Mouse (Mus musculus) neural tube, embryonic 13.5 days (tissue): ENCODE results near the gene Tuba3a. TPM values are rescaled to one million over a fixed set of nuclear protein-coding genes. Genes with fewer than 3 reads are reported as not detected.

Experiments
- ATAC-seq: fragments of 200-750 bp; cut with Nextera tagmentation; 2 replicates; pipeline ENCODE4 v1.8.0; 2017; ENCODE audit warnings: low read depth, mild to moderate bottlenecking, moderate TSS enrichment, moderate library complexity
- H3K27ac ChIP-seq: fragments of 300-500 bp; sonication (generic); replicated peaks from 2 replicates; pipeline ENCODE4 v1.5.1; 2015; ENCODE audit warnings: moderate library complexity, mild to moderate bottlenecking, inconsistent platforms
- H3K27me3 ChIP-seq: fragments of 300-500 bp; sonication (generic); 2 replicates; pipeline ENCODE4 v1.6.1; 2015; ENCODE audit warnings: mild to moderate bottlenecking, inconsistent platforms
- H3K36me3 ChIP-seq: fragments of 300-500 bp; sonication (generic); 2 replicates; pipeline ENCODE4 v1.6.1; 2015; ENCODE audit warnings: mild to moderate bottlenecking, inconsistent platforms
- H3K4me1 ChIP-seq: fragments of 300-500 bp; sonication (generic); replicated peaks from 2 replicates; pipeline ENCODE4 v1.6.1; 2015; ENCODE audit warnings: inconsistent platforms
- H3K4me2 ChIP-seq: fragments of 300-500 bp; sonication (generic); 2 replicates; pipeline ENCODE4 v1.6.1; 2015; ENCODE audit warnings: inconsistent platforms, mild to moderate bottlenecking, moderate library complexity
- H3K4me3 ChIP-seq: fragments of 300-500 bp; sonication (generic); 2 replicates; pipeline ENCODE4 v1.5.1; 2015; ENCODE audit warnings: mild to moderate bottlenecking, inconsistent platforms
- H3K9ac ChIP-seq: fragments of 300-500 bp; sonication (generic); 2 replicates; pipeline ENCODE4 v1.6.1; 2015; ENCODE audit warnings: moderate library complexity, mild to moderate bottlenecking, inconsistent platforms
- H3K9me3 ChIP-seq: fragments of 300-500 bp; sonication (generic); 2 replicates; pipeline ENCODE4 v1.6.1; 2016; ENCODE audit warnings: inconsistent platforms
- WGBS: fragments of 180-500 bp; shearing (Covaris S2); methylation state at CpG from one replicate; pipeline ENCODE4 v1.1.7; 2015; 5-methylcytosine and 5-hydroxymethylcytosine counted together
- polyA plus RNA-seq: library from polyadenylated mRNA; unstranded; fragments of >200 nt; fragmentation: Nextera tagmentation; extraction: Ambion mirVana; gene quantifications from 2 replicates; pipeline ENCODE4 v1.2.1, GENCODE M21; 2015

Gene Tuba3a
- polyA plus RNA-seq, 1 experiment from 2014 or later, result not detected

DNA sequence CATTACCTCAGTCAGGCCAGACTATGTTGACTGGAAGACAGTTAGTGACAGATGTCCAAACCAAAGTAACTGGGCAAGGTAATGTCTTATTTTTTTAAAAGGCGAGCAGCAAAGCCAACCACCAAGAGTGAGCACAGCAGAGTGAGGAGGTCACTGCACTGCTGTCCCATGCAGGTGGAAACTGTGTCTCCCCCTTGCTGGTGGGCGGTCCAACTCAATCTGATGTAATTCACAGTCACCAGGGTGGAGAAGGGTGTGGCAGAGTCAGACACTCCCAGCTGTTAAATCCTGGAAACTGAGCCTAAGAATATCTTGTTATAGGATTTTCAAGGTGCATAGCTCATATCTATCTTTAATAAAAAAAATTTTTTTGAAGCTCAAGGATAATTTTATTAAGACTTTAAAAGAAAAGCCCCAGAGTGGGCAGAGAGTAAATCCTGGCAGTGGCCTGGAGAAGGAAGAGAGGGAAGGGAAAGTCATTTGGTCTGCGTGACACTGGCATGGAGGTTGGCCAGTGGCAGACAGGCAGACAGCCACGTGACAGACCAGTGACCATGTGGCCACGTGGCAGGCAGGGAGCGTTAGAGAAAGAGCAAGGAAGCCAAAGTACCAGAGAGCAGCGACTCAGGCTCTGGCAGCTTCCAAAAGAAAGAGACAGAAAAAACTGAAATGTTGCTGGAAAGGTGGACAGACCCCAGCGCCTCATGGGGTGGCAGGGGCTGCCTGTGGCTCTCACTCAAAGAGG lies 29.4 kb downstream of the Tuba3a start:
- Histone ChIP-seq H3K4me3 (no peak overlapping the region), H3K27ac (no peak overlapping the region), H3K9me3 (0 out of 2 replicates have a peak, but pooled peaks cover 4% of the 10 kb centered on the region), H3K4me2 (no peak overlapping the region), H3K36me3 (no peaks in the 10 kb centered on the region), H3K4me1 (no peaks in the 10 kb centered on the region), H3K9ac (no peak overlapping the region), H3K27me3 (no peaks in the 10 kb centered on the region)
- no peak for ATAC-seq
- WGBS, result 82% methylated on average over 8 of the region's 8 CpGs

DNA sequence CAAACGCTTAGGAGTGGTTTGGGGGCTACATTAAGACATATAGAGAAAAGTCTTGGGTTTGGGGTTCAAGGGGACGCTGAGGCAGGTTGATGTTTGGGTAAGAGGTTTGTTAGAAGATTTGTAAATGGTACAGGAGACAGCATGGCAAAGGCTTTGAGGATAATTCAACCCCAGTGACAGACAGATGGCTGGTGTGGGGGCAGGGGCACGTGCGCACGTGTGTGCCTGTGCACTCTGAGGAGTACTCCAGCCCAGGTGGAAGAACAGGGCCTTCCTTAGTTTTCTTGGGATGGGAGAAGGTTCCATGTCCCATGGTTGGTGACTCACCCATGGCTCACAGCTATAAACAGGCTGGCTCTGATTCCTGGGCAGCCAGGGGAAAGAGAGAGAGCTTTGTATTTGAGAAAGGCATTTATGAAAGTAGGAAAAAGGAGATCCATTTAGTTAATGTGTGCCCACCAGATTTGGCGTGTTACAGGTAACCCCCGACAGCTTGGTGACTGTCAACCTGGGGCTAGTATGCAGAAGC lies 30.3 kb downstream of the Tuba3a start:
- Histone ChIP-seq H3K4me1 (no peaks in the 10 kb centered on the region), H3K9ac (no peak overlapping the region), H3K9me3 (0 out of 2 replicates have a peak, but pooled peaks cover 4% of the 10 kb centered on the region), H3K27me3 (no peaks in the 10 kb centered on the region), H3K36me3 (no peaks in the 10 kb centered on the region), H3K4me2 (no peak overlapping the region), H3K27ac (no peak overlapping the region), H3K4me3 (no peak overlapping the region)
- WGBS, result 92% methylated on average over 7 of the region's 7 CpGs
- no peak for ATAC-seq

DNA sequence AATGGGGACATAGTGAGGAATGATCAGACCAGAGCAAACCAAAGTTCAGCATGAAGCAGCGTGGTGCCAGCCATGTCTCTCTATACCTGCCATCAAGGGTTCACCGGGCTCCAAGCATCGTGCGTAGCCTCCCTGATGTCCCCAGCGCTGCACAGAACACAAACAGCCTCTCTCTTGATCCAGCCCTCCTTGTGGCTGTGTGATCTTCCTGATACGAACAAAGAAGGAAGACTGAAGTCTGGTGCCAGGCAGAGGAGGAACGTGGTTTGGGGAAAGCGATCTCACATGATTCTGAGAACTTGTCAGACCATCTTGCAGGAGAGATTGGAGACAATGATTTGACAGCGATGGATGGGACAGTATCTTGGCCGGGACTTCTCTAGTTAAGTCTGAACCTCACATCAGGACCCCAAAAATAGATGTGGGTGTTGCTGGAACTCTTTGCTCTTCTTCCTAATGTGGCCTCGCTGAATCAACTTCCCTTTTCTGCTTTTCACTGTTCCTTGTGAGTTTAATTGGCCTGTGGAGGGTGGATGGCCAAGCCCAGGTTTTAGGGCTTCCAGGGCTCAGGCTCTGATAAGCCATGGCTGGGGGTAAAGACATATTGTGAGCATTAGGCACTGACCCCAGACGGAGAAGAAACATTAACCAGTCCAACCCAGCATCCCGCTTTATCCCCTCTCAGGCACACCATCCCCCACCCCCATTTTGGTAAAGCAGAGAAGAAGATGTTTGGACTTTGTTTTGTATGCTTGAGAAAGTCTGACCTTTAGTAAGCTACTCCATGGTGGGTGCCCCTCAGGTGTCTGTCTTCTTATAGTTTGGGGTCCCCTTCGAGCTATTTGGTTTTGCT lies 31.8 kb downstream of the Tuba3a start:
- H3K4me1 ChIP-seq, result no peaks in the 10 kb centered on the region
- no peak for ATAC-seq
- H3K27ac ChIP-seq, result no peak overlapping the region
- H3K9me3 ChIP-seq, result 0 out of 2 replicates have a peak, but pooled peaks cover 4% of the 10 kb centered on the region
- WGBS, result 83% methylated on average over 14 of the region's 14 CpGs
- no peak overlapping the region for H3K4me2 ChIP-seq
- no peaks in the 10 kb centered on the region for H3K27me3 ChIP-seq
- H3K9ac ChIP-seq, result no peak overlapping the region
- H3K4me3 ChIP-seq, result no peak overlapping the region
- H3K36me3 ChIP-seq, result no peaks in the 10 kb centered on the region

DNA sequence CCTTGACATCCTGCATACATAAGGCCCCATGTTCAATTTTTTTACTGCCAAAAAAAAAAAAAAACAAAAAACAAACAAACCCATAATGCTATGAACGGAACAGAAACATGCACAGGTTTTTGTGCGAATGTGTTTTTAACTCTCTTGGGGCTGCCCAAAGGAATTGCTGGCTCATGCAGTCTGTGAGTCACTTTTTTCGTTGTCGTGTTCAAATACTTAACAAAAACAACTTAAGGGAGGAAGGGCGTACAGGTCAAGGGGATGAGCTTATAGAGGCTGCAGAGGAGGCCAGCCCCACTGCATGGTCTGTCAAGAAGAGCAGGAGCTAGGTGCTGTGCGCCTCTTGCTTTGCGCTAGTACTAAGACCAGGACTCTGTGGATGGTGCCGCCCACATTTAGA lies 33.1 kb downstream of the Tuba3a start:
- no peak overlapping the region for H3K27ac ChIP-seq
- no peak overlapping the region for H3K4me2 ChIP-seq
- H3K27me3 ChIP-seq, result no peaks in the 10 kb centered on the region
- 0 out of 2 replicates have a peak, but pooled peaks cover 4% of the 10 kb centered on the region for H3K9me3 ChIP-seq
- WGBS, result 91% methylated on average over 8 of the region's 8 CpGs
- no peaks in the 10 kb centered on the region for H3K4me1 ChIP-seq
- no peaks in the 10 kb centered on the region for H3K36me3 ChIP-seq
- no peak overlapping the region for H3K9ac ChIP-seq
- ATAC-seq, result no peak
- H3K4me3 ChIP-seq, result no peak overlapping the region

DNA sequence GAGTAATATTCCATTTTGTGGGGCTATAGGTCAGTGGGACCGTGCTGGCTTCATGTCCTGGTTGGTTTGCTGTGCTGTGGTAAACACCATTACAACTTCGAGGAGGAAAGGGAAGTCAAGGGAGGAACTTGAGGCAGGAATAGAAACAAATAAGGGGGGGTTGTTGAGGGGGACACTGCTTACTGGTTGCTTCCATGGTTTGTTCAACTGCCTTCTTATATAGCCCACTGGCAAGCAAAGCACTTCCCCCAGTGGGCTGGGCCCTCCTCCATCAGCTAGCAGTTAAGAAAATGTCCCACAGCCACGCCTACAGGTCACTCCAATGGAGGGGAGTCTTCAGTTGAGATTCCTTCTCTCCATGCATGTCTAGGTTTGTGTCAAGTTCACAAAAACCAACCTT lies 33.6 kb downstream of the Tuba3a start:
- H3K9me3 ChIP-seq, result 0 out of 2 replicates have a peak, but pooled peaks cover 4% of the 10 kb centered on the region
- ATAC-seq, result no peak
- H3K4me3 ChIP-seq, result no peak overlapping the region
- no peaks in the 10 kb centered on the region for H3K4me1 ChIP-seq
- H3K36me3 ChIP-seq, result no peaks in the 10 kb centered on the region
- H3K9ac ChIP-seq, result no peak overlapping the region
- no peak overlapping the region for H3K27ac ChIP-seq
- no peak overlapping the region for H3K4me2 ChIP-seq
- WGBS, result 84% methylated on average over 3 of the region's 3 CpGs
- no peaks in the 10 kb centered on the region for H3K27me3 ChIP-seq

DNA sequence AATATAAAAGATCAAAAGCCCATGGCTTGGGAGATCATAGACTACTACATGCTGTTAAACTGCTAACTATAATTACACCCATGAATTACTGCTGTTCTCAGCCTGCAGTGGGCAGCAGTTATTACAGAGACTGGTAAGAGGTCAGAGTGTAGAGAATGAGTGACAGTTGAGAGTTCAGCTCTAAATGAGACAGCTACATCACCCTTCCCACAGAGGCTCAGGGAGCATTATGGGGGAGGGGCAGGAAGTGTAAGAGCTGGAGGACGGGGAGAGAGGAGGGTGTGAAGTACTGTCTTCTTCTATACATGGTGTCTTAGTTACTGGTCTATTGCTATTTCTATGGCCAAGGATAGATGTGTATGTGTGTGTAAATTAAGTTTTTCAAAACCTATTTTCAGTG lies 41.3 kb downstream of the Tuba3a start:
- H3K9ac ChIP-seq, result no peak overlapping the region
- WGBS, result 25% methylated on average over 1 of the region's 1 CpGs

DNA sequence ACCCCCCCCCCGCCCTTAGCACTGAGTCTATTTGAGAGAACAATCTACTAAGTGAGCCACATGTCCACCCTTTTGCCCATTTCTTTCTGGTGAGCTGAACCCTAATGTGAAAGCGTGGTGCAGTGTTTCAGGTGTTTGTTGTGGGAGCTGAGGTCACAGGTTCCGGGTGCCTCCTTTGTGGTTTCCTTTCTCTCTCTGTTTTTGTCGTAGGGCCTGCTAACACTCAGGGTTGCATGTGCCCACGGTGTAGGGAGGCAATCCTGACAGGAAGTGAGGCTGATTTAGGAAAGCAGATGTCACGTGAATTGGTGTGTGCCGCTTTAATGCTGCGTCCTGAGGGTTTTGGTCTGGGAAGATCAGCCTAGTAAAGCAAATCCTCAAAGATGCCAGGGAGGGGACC lies 44.3 kb downstream of the Tuba3a start:
- Histone ChIP-seq H3K9ac (no peak overlapping the region), H3K36me3 (no peaks in the 10 kb centered on the region), H3K27me3 (no peaks in the 10 kb centered on the region), H3K4me1 (no peaks in the 10 kb centered on the region), H3K9me3 (no peaks in the 10 kb centered on the region), H3K4me2 (no peak overlapping the region), H3K4me3 (no peak overlapping the region), H3K27ac (no peak overlapping the region)
- WGBS, result 84% methylated on average over 8 of the region's 8 CpGs
- ATAC-seq, result no peak

More for the DNA sequence above, 41.3 kb downstream of the Tuba3a start:
- no peaks in the 10 kb centered on the region for H3K4me1 ChIP-seq
- H3K4me2 ChIP-seq, result no peak overlapping the region
- H3K36me3 ChIP-seq, result no peaks in the 10 kb centered on the region
- H3K27me3 ChIP-seq, result no peaks in the 10 kb centered on the region
- ATAC-seq, result no peak
- H3K4me3 ChIP-seq, result no peak overlapping the region
- no peak overlapping the region for H3K27ac ChIP-seq
- no peaks in the 10 kb centered on the region for H3K9me3 ChIP-seq

DNA sequence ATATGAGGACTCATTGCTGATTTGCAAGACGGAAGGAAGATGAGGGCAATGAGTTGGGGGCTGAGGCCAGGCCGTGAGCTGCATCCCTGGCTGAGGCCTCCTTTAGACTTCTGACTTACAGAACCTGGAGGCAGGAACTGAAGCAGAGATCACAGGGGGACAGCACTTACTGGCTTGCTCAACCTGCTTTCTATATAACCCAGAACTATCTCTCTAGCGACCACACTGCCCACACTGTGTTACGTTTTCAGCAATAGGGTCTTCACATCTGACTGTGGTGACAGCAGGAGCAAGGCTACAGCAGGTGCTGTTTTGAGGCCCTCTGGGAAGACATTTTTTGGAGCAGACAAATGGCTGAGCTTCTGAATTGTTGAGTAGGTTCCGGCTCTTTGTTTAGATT lies 45.2 kb downstream of the Tuba3a start:
- H3K9me3 ChIP-seq, result no peaks in the 10 kb centered on the region
- no peaks in the 10 kb centered on the region for H3K36me3 ChIP-seq
- H3K4me1 ChIP-seq, result no peaks in the 10 kb centered on the region
- no peak overlapping the region for H3K9ac ChIP-seq
- H3K4me2 ChIP-seq, result no peak overlapping the region
- H3K27ac ChIP-seq, result no peak overlapping the region
- no peak for ATAC-seq
- no peak overlapping the region for H3K4me3 ChIP-seq
- 78% methylated on average over 5 of the region's 5 CpGs for WGBS
- H3K27me3 ChIP-seq, result no peaks in the 10 kb centered on the region

DNA sequence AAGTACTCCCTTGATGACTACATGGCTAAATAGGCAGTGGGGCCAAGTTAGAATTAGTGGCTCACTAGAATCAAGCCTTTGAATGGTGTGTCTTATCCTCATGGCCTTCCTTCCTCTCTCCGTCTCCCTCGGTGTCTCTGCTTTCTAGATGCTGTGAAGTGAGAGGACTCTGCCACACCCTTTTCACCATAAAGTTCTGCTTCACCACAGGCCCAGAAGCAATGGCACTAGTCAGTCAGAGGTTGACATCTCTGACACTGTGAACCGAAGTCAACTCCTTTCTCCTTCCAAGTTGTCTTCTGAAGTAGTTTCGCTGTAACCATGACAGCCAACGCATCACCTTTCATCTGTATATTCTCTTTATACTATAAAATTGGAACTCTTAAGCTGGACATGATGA lies 46.3 kb downstream of the Tuba3a start:
- WGBS, result 89% methylated on average over 5 of the region's 5 CpGs
- Histone ChIP-seq H3K9ac (no peak overlapping the region), H3K27me3 (no peaks in the 10 kb centered on the region), H3K9me3 (no peaks in the 10 kb centered on the region), H3K4me3 (no peak overlapping the region), H3K27ac (no peak overlapping the region), H3K4me2 (no peak overlapping the region), H3K36me3 (no peaks in the 10 kb centered on the region), H3K4me1 (no peaks in the 10 kb centered on the region)
- no peak for ATAC-seq

DNA sequence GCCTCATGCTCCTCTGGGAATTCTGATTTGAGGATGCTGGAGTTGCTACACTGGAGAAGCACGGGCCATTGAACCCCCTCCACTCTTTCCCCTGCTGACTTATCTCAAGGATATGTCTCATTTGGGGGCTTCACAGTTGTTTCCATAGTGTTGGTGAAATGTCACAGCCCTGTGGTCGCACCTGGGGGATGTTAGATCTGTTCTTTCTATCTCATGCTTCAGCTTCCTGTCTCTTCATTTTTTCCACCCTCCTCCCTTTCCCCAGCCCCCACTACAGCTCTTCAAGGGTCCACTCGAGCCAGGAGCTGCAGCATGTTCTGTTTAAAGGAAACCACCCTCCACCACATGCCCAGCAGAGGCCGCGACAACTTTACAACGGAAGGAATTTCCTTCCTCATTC lies 47.4 kb downstream of the Tuba3a start:
- no peaks in the 10 kb centered on the region for H3K4me1 ChIP-seq
- no peaks in the 10 kb centered on the region for H3K9me3 ChIP-seq
- H3K9ac ChIP-seq, result no peak overlapping the region
- 79% methylated on average over 6 of the region's 6 CpGs for WGBS
- H3K4me2 ChIP-seq, result no peak overlapping the region
- H3K27me3 ChIP-seq, result no peaks in the 10 kb centered on the region
- H3K27ac ChIP-seq, result no peak overlapping the region
- no peak overlapping the region for H3K4me3 ChIP-seq
- H3K36me3 ChIP-seq, result no peaks in the 10 kb centered on the region
- ATAC-seq, result no peak

DNA sequence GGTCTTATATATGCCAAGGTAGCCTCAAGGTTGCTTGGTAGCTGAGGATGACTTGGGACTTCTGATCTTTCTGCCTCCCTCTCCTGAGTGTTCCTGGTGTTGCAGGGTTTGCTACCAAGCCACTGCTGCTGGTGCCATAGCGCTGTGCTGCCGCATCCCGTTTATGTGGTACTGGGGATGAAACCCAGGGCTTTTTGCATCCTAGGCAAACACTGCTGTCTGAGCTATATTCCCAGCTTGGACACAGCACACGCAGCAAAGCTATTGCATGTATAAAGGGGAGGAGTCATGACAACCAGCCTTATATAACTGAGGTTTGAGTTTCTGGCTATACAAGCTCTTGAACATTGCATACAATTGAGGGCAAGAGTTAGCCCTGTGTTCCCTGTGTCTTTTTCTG lies 48.4 kb downstream of the Tuba3a start:
- Histone ChIP-seq H3K9me3 (no peaks in the 10 kb centered on the region), H3K36me3 (no peaks in the 10 kb centered on the region), H3K4me1 (no peaks in the 10 kb centered on the region), H3K4me2 (no peak overlapping the region), H3K27ac (no peak overlapping the region), H3K9ac (no peak overlapping the region), H3K4me3 (no peak overlapping the region), H3K27me3 (no peaks in the 10 kb centered on the region)
- ATAC-seq, result no peak
- WGBS, result 90% methylated on average over 4 of the region's 4 CpGs

DNA sequence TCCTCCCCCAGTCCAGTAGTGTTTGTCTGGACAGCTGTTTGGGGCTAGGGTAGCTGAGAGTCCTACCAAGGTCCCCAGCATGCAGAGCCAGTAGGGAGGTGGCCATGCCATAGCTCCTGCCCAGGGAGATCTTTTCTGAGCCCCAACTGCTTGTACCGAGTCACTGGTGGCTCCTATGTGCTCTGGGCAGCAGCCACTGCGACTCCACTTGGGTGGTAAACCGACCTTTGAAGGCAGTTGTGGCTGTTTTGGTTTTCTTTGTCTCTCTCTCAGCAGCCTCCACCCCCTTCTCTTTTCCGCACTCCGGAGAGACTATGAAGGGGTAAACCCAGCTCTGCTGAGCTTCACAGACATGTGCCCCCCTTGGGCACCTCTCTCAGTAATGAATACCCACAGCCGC lies 49.1 kb downstream of the Tuba3a start, which contains the start of gene Cd27:
TSS of gene Cd27 (minus strand) at position 229 of the 400 bp plus-strand sequence.
- Histone ChIP-seq H3K36me3 (no peaks in the 10 kb centered on the region), H3K4me3 (no peak within 1 kb of the TSS), H3K4me1 (peaks cover 4% of the 10 kb centered on the region), H3K9me3 (no peaks in the 10 kb centered on the region), H3K4me2 (no peak within 1 kb of the TSS), H3K27me3 (no peaks in the 10 kb centered on the region), H3K27ac (no peak within 1 kb of the TSS), H3K9ac (no peak within 1 kb of the TSS)
- no peak for ATAC-seq
- WGBS, result 35% methylated on average over 6 of the region's 6 CpGs
